Mouse (Mus musculus) liver, adult 2 months (tissue): ENCODE data around the gene Prim2.

ENCODE experiments used
- CTCF ChIP-seq: fragments of 200-500 bp; IDR thresholded peaks from 2 replicates; pipeline ENCODE4 v1.5.1; 2011; ENCODE audit warnings: low read depth, low read length, control low read depth
- POLR2A ChIP-seq: fragments of 200-500 bp; IDR thresholded peaks from 2 replicates; pipeline ENCODE4 v1.6.1; 2011; ENCODE audit warnings: low read length, control low read depth; ENCODE audit not compliant: insufficient read depth; ENCODE audit errors: extremely low read depth

DNA sequence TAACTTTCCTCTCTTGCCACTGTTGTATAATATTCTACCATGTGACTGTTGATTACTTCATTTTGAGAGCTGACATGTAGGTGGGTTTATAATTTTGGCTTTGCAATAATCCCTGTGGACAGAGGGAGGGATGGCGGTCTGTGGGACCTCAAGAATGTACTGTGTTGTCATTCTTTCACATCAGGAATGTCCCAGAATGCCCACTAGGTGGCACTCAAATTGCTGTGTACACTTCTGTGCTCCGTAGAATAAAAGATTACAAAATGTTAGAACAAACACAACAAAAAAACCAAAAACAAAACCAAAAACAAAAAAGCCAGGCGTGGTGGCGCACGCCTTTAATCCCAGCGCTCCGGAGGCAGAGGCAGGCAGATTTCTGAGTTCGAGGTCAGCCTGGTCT is 14.9 kb upstream of the Prim2 start:
- TF ChIP-seq CTCF (peak; percentile 58), POLR2A (no peak)
